Mouse (Mus musculus) liver, embryonic 14.5 days (tissue): ENCODE measurements at regions not wholly inside any gene's neighbourhood (a gene's known extent, or its start where the extent isn't known, plus 50 kb on each side); places are given as distances from the start of the nearest gene placed in this dataset.

Source experiments
- CTCF ChIP-seq: IDR thresholded peaks from 2 replicates; pipeline ENCODE4 v1.5.1; 2016; ENCODE audit warnings: antibody characterized with exemption, low read depth, control low read depth
- EP300 ChIP-seq: IDR thresholded peaks from 2 replicates; pipeline ENCODE4 v1.6.1; 2016; ENCODE audit warnings: antibody characterized with exemption, low read depth

DNA sequence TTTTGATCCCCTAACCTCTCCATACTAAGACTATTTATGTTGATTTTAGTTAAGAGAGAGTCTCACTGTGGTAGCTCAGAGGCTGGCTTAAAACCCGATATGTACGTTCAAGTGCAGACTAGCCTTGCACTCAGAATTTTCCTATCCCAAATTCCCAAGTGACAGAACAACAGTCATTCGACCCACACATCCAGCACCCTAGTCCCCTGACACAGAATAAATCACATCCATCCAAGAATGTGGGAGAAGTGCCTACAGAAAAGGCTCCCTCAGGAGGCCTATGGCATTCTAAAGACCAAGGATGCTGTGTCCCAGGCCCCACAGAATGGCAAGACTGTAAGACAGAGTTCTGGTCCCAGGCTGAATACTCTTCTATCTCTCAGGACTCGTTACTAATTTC is 55.4 kb upstream of the Exoc6 start:
- TF ChIP-seq CTCF (no peak), EP300 (no peak)
